Mouse (Mus musculus): Measurements from ENCODE around the gene Stk17b. TPM values are rescaled to one million over a fixed set of nuclear protein-coding genes. Genes with fewer than 3 reads are reported as not detected.

Gene Stk17b
- total and polyA plus RNA-seq, 3 experiments: 6.4 to 8.0 TPM; not detected in 1

DNA sequence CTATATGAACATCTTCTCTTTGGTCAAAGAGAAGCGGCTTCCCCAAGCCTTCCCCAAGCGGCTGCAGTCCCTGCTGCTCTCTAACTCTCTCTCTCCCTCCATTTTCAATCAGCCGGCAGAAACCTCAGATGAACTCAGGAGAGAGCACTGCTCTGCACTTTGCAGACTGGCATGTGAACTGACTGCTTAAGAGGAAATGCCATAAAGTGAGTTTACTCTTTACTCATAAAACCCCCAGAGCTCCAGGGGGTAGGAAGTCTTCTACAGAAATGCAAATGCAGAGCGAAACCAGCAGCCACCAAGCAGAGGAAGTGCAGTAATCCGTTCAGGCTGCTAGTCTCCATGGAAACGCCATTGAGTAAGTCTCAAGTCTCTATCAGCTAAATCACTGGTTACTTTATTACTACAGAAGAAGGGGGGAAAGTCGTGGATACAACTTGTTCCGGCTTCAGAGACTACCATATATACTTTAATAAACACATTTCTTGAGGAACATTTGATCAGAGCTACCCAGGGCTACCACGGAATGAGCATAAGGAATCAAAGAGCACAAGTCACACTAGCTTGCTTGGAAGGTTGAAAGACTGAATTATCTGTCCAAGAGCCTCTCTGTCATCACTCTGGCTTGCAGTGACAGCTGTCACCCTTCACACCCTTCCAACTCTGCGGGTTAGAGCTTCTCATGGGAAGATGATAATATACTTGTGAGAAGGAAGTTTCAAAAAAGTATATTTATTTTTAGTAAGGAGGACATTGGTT, 38.8 kb upstream of the Stk17b start:
- Histone ChIP-seq H3K9ac (ENCODE audit: control insufficient read depth, low read depth, low read length, poor library complexity, severe bottlenecking) (no peak overlapping the region), H3K27ac (ENCODE audit: control insufficient read depth, low read depth, low read length) (no peak overlapping the region), H3K9me3 (replicated peaks; ENCODE audit: insufficient read depth, low read length) (no peaks in the 10 kb centered on the region), H3K79me2 (ENCODE audit: control insufficient read depth, insufficient read depth, low read length, poor library complexity) (no peaks in the 10 kb centered on the region), H3K36me3 (ENCODE audit: control insufficient read depth in 1 of 2, insufficient read depth in 2 of 2, low read length in 2 of 2) (no peaks in the 10 kb centered on the region), H3K4me1 (ENCODE audit: control insufficient read depth in 1 of 2, insufficient read depth in 2 of 2, low read length in 2 of 2) (no peaks in the 10 kb centered on the region), H3K4me3 (ENCODE audit: control insufficient read depth in 1 of 2, insufficient read depth in 1 of 2, low read depth in 2 of 2, low read length in 2 of 2) (no peak overlapping the region), H3K27me3 (ENCODE audit: control insufficient read depth in 1 of 2, insufficient read depth in 2 of 2, low read length in 2 of 2) (no peaks in the 10 kb centered on the region)
- peak; percentile 3 for DNase-seq (ENCODE audit: low read depth, low spot score)
- TF ChIP-seq HCFC1 (IDR thresholded peaks at IDR 0.05; ENCODE audit: low read depth, low read length): no peak

- H3K36me3 ChIP-seq (ENCODE audit: control insufficient read depth in 1 of 2, insufficient read depth in 2 of 2, low read length in 2 of 2): no peaks in the 10 kb centered on the region
- no peak for TF ChIP-seq E2F4 (IDR thresholded peaks at IDR 0.05; ENCODE audit: borderline replicate concordance, low read depth, low read length)
- TF ChIP-seq ETS1 (IDR thresholded peaks at IDR 0.05; ENCODE audit: low read depth, low read length): no peak
- TF ChIP-seq USF1 (IDR thresholded peaks at IDR 0.05; ENCODE audit: low read depth, low read length): no peak
- TF ChIP-seq MYB (IDR thresholded peaks at IDR 0.05; ENCODE audit: low read depth, low read length): no peak
- no peak for TF ChIP-seq TAL1 (IDR thresholded peaks at IDR 0.05; ENCODE audit: low read length)
- no peak for TF ChIP-seq ZMIZ1 (IDR thresholded peaks at IDR 0.05; ENCODE audit: low read depth, low read length)
- no peak for TF ChIP-seq CTCF (IDR thresholded peaks at IDR 0.05 in 2 of 3, conservative IDR thresholded peaks at IDR 0.05 in 1 of 3; ENCODE audit: control insufficient read depth in 1 of 3, insufficient read depth in 1 of 3, low read depth in 2 of 3, low read length in 3 of 3, poor library complexity in 1 of 3, severe bottlenecking in 1 of 3)
- TF ChIP-seq BHLHE40 (IDR thresholded peaks at IDR 0.05; ENCODE audit: borderline replicate concordance, low read depth, low read length): no peak
- no peak for TF ChIP-seq ZNF384 (IDR thresholded peaks at IDR 0.05; ENCODE audit: low read depth, low read length)
- no peak for TF ChIP-seq MXI1 (IDR thresholded peaks at IDR 0.05; ENCODE audit: low read depth, low read length)
- no peak for TF ChIP-seq EP300 (IDR thresholded peaks at IDR 0.05; ENCODE audit: low read depth in 1 of 2, low read length in 2 of 2)
- no peak for TF ChIP-seq KAT2A (conservative IDR thresholded peaks at IDR 0.05; ENCODE audit: low read depth, low read length)
- no peaks in the 10 kb centered on the region for H3K27me3 ChIP-seq (ENCODE audit: control insufficient read depth in 1 of 2, insufficient read depth in 2 of 2, low read length in 2 of 2)
- no peak overlapping the region for H3K4me3 ChIP-seq (ENCODE audit: control insufficient read depth in 1 of 2, insufficient read depth in 1 of 2, low read depth in 2 of 2, low read length in 2 of 2)
- no peak for DNase-seq (ENCODE audit: low read depth, low spot score)
- H3K9ac ChIP-seq (ENCODE audit: control insufficient read depth, low read depth, low read length, poor library complexity, severe bottlenecking): no peak overlapping the region
- no peaks in the 10 kb centered on the region for H3K79me2 ChIP-seq (ENCODE audit: control insufficient read depth, insufficient read depth, low read length, poor library complexity)
- no peaks in the 10 kb centered on the region for H3K4me1 ChIP-seq (ENCODE audit: control insufficient read depth in 1 of 2, insufficient read depth in 2 of 2, low read length in 2 of 2)
- H3K9me3 ChIP-seq (replicated peaks; ENCODE audit: insufficient read depth, low read length): no peaks in the 10 kb centered on the region
- no peak overlapping the region for H3K27ac ChIP-seq (ENCODE audit: control insufficient read depth, low read depth, low read length)
Measured at GRCm38 (mm10) chr1:53821983-53822382, 37.0 kb upstream of the Stk17b start.

DNA sequence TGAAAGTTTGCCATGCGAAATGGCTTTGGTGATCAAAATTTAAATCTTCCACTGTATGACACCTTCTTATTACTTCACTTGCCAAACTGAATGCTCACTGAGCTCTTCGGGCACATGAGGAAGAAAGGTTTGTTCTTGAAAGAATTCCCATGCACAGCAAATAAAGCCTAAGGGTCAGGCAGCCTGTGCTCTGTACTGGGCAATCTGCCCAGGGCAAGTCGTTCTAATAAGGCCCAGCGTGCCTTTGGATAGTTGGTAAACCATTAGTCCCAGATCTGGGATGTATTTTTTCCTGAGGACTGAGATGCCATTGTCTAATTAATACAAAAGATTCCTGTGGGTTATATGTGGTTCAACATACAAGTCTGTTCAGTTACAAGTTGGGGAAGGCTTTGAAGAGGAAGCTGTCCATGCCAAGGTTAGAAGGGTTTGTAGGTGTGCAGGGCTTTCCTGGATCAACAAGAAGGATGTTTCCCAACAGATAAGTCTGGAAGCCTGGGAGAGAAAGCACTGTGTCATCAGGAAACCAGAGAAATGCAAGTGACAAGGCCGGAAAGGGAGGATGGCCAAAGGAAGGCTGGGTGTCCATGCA, 35.1 kb upstream of the Stk17b start:
- Histone ChIP-seq H3K36me3 (ENCODE audit: control insufficient read depth in 1 of 2, insufficient read depth in 2 of 2, low read length in 2 of 2) (no peaks in the 10 kb centered on the region), H3K9me3 (replicated peaks; ENCODE audit: insufficient read depth, low read length) (no peaks in the 10 kb centered on the region), H3K4me1 (ENCODE audit: control insufficient read depth in 1 of 2, insufficient read depth in 2 of 2, low read length in 2 of 2) (no peaks in the 10 kb centered on the region), H3K4me3 (ENCODE audit: control insufficient read depth in 1 of 2, insufficient read depth in 1 of 2, low read depth in 2 of 2, low read length in 2 of 2) (no peak overlapping the region), H3K9ac (ENCODE audit: control insufficient read depth, low read depth, low read length, poor library complexity, severe bottlenecking) (no peak overlapping the region), H3K27ac (ENCODE audit: control insufficient read depth, low read depth, low read length) (no peak overlapping the region), H3K27me3 (ENCODE audit: control insufficient read depth in 1 of 2, insufficient read depth in 2 of 2, low read length in 2 of 2) (no peaks in the 10 kb centered on the region), H3K79me2 (ENCODE audit: control insufficient read depth, insufficient read depth, low read length, poor library complexity) (no peaks in the 10 kb centered on the region)
- DNase-seq (ENCODE audit: low read depth, low spot score): no peak
- TF ChIP-seq USF2 (IDR thresholded peaks at IDR 0.05; ENCODE audit: borderline replicate concordance in 1 of 2, insufficient read depth in 1 of 2, low read depth in 1 of 2, low read length in 2 of 2): no peak
- TF ChIP-seq TCF12 (IDR thresholded peaks at IDR 0.05; ENCODE audit: low read depth, low read length): no peak
- TF ChIP-seq NELFE (IDR thresholded peaks at IDR 0.05; ENCODE audit: low read depth, low read length): no peak
- no peak for TF ChIP-seq SMC3 (IDR thresholded peaks at IDR 0.05; ENCODE audit: low read depth, low read length)
